Mouse (Mus musculus) lung, postnatal 0 days (tissue): Measurements from ENCODE around the gene Fxyd3.

Experiments used
- CTCF ChIP-seq: IDR thresholded peaks from 2 replicates; pipeline ENCODE4 v1.5.1; 2016; ENCODE audit warnings: antibody characterized with exemption, mild to moderate bottlenecking
- EP300 ChIP-seq: IDR thresholded peaks from 2 replicates; pipeline ENCODE4 v1.6.1; 2016; ENCODE audit warnings: antibody characterized with exemption, mild to moderate bottlenecking, control low read depth

DNA sequence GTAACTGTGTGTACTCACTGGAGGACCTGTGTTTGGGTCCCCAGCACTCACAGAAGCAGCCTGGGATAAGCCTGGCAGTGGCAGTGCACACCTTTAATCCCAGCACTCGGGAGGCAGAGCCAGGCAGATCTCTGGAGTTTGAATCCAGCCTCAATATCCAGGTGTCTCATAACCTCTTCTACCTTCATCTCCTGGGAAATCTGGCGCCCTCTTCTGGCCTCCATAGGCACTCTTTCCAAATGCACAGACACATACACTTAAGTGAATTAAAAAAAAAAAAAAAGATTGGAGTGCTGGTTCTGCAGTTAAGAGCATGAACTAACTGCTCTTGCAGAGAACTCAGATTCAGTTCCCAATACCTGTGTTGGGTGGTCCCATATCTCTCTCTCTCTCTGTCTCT, 45.8 kb downstream of the Fxyd3 start:
- TF ChIP-seq CTCF: peak; percentile 25
- no peak for TF ChIP-seq EP300
